Mouse (Mus musculus) left cerebral cortex, adult 2 months (tissue): ENCODE measurements around the gene Map3k19. TPM values are rescaled to one million over a fixed set of nuclear protein-coding genes. Genes with fewer than 3 reads are reported as not detected.

Experiments used
- DNase-seq, 2 experiments: peaks; one replicate each; pipeline ENCODE4 v3.0.0; 2021 to 2022; ENCODE audit warnings: low spot score in 2 of 2, mixed read lengths in 1 of 2; ENCODE audit errors: extremely low spot score in 1 of 2
- H3K27ac ChIP-seq: fragments of 200-600 bp; 2 replicates; pipeline ENCODE4 v1.8.1; 2022
- H3K4me3 ChIP-seq: fragments of 200-600 bp; 2 replicates; pipeline ENCODE4 v1.8.1; 2022
- CTCF ChIP-seq: fragments of 200-600 bp; IDR thresholded peaks from 2 replicates; pipeline ENCODE4 v1.8.1; 2022; ENCODE audit warnings: antibody characterized with exemption, mild to moderate bottlenecking, moderate library complexity
- intact Hi-C: fragments of 180-260 bp; cut with DNase I; formaldehyde crosslinking; loops from one replicate; pipeline ENCODE4 v1.15.1; 2025
- total RNA-seq, 2 experiments: library from RNA; stranded (reverse); gene quantifications; 2 replicates each; pipeline ENCODE4 v1.2.3; 2021

Gene Map3k19
- total RNA-seq, 2 experiments from 2014 or later, result 7.7 to 10.2 TPM

DNA sequence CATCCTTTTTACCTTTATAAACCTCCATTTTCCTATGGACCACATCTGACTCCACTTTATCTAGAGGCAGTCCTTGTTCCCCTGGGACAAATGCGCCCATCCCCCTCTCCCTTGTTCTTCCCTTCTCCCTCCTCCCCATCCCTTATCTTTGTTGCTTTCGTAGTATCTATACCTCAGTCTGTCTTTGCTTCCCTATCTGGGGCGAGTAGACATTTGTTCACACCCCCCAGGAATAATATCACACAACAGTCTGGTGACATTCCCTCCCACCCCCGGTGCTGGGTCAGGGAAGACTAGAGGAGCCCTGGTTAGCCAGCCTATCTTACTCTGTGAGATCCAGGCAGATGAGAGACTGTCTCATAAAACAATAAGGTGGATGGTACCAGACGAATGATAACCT lies 9.4 kb downstream of the Map3k19 start:
- intact Hi-C loops, result no loop called here
- TF ChIP-seq CTCF, result no peak
- no peak for DNase-seq
- H3K4me3 ChIP-seq, result no peak overlapping the region
- H3K27ac ChIP-seq, result no peak overlapping the region

GRCm38 (mm10) chr1:127838602-127839001 lies 16.2 kb downstream of the Map3k19 start:
- no peak for DNase-seq
- H3K27ac ChIP-seq, result no peak overlapping the region
- no peak overlapping the region for H3K4me3 ChIP-seq
- intact Hi-C loops, result no loop called here
- no peak for TF ChIP-seq CTCF

GRCm38 (mm10) chr1:127836619-127837018 lies 18.2 kb downstream of the Map3k19 start:
- Histone ChIP-seq H3K4me3 (no peak overlapping the region), H3K27ac (no peak overlapping the region)
- intact Hi-C loops, result no loop called here
- no peak for TF ChIP-seq CTCF
- no peak for DNase-seq

- intact Hi-C loops, result no loop called here
- no peak overlapping the region for H3K4me3 ChIP-seq
- no peak for TF ChIP-seq CTCF
- H3K27ac ChIP-seq, result no peak overlapping the region
- DNase-seq, result no peak
These were observed 20.6 kb downstream of the Map3k19 start for GRCm38 (mm10) chr1:127834202-127834601.

- no peak overlapping the region for H3K27ac ChIP-seq
- no peak for DNase-seq
- intact Hi-C loops, result no loop called here
- no peak for TF ChIP-seq CTCF
- no peak overlapping the region for H3K4me3 ChIP-seq
These were observed 21.1 kb downstream of the Map3k19 start for GRCm38 (mm10) chr1:127833714-127834113.

GRCm38 (mm10) chr1:127830215-127830921 lies 24.5 kb downstream of the Map3k19 start:
- no peak for DNase-seq
- intact Hi-C loops, result no loop called here
- H3K4me3 ChIP-seq, result no peak overlapping the region
- H3K27ac ChIP-seq, result no peak overlapping the region
- TF ChIP-seq CTCF, result no peak

- peak; percentile 75 for TF ChIP-seq CTCF
- DNase-seq, result no peak
- intact Hi-C loops, result loop anchor here (5.0 kb wide), 4 partner anchors 90 to 420 kb away; no protein-coding TSS in a partner anchor
- Histone ChIP-seq H3K27ac (no peak overlapping the region), H3K4me3 (no peak overlapping the region)
These were observed 27.5 kb downstream of the Map3k19 start for GRCm38 (mm10) chr1:127827325-127827724.

GRCm38 (mm10) chr1:127816381-127816780 lies 38.5 kb downstream of the Map3k19 start:
- intact Hi-C loops, result no loop called here
- Histone ChIP-seq H3K27ac (no peak overlapping the region), H3K4me3 (no peak overlapping the region)
- TF ChIP-seq CTCF, result no peak
- no peak for DNase-seq

- Histone ChIP-seq H3K4me3 (no peak overlapping the region), H3K27ac (0 out of 2 replicates have a peak overlapping the region, but pooled peaks have one; percentile 9)
- peak in 1 of 2 experiments; percentile 24 for DNase-seq
- TF ChIP-seq CTCF, result no peak
- intact Hi-C loops, result no loop called here
These were observed 41.9 kb downstream of the Map3k19 start for GRCm38 (mm10) chr1:127812929-127813328.

- Histone ChIP-seq H3K4me3 (no peak overlapping the region), H3K27ac (no peak overlapping the region)
- intact Hi-C loops, result no loop called here
- TF ChIP-seq CTCF, result no peak
- no peak for DNase-seq
These were observed 46.2 kb downstream of the Map3k19 start for GRCm38 (mm10) chr1:127808671-127809070.

- DNase-seq, result peak in 1 of 2 experiments; percentile 25
- H3K4me3 ChIP-seq, result no peak overlapping the region
- no peak overlapping the region; the same call in 1 of the 2 replicates for H3K27ac ChIP-seq
- TF ChIP-seq CTCF, result no peak
- intact Hi-C loops, result no loop called here
These were observed 51.9 kb downstream of the Map3k19 start for GRCm38 (mm10) chr1:127802916-127803315.

DNA sequence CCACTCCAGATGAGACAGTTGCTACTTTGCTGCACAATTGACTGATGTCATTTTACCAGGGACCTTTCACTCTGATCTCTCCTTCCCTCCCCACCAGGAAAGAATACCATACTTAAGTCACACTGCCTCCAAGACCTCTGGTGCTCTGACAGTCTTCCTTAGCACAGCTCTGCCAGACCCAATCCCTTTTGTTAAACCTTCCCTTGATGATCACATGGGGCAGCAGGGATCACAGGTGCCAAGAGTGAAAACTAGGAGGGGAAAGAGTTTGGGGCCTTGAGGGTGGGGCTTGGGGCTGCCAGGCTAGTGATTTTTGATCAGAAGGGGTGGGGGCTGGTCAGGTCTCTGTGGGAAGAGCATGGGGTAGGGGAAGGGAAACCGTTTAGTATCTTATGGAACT lies 58.1 kb downstream of the Map3k19 start:
- intact Hi-C loops, result no loop called here
- no peak for DNase-seq
- H3K27ac ChIP-seq, result no peak overlapping the region
- TF ChIP-seq CTCF, result no peak
- H3K4me3 ChIP-seq, result no peak overlapping the region

GRCm38 (mm10) chr1:127796341-127796740 lies 58.5 kb downstream of the Map3k19 start:
- intact Hi-C loops, result no loop called here

More at GRCm38 (mm10) chr1:127796341-127796740, 58.5 kb downstream of the Map3k19 start:
- no peak for TF ChIP-seq CTCF
- DNase-seq, result no peak
- Histone ChIP-seq H3K4me3 (no peak overlapping the region), H3K27ac (no peak overlapping the region)
